Mouse (Mus musculus) neural tube, embryonic 12.5 days (tissue): ENCODE measurements at regions not wholly inside any gene's neighbourhood (a gene's known extent, or its start where the extent isn't known, plus 50 kb on each side); places are given as distances from the start of the nearest gene placed in this dataset.

ENCODE experiments used
- ATAC-seq: fragments of 200-750 bp; cut with Nextera tagmentation; 2 replicates; pipeline ENCODE4 v1.8.0; 2017; ENCODE audit warnings: low read depth, mild to moderate bottlenecking, moderate TSS enrichment, moderate library complexity; ENCODE audit not compliant: low FRiP score
- H3K27ac ChIP-seq: fragments of 300-500 bp; sonication (generic); 2 replicates; pipeline ENCODE4 v1.5.1; 2016
- H3K27me3 ChIP-seq: fragments of 300-500 bp; sonication (generic); replicated peaks from 2 replicates; pipeline ENCODE4 v1.6.1; 2016; ENCODE audit warnings: mild to moderate bottlenecking
- H3K36me3 ChIP-seq: fragments of 300-500 bp; sonication (generic); 2 replicates; pipeline ENCODE4 v1.6.1; 2016; ENCODE audit warnings: mild to moderate bottlenecking
- H3K4me1 ChIP-seq: fragments of 300-500 bp; sonication (generic); 2 replicates; pipeline ENCODE4 v1.6.1; 2016
- H3K4me2 ChIP-seq: fragments of 300-500 bp; sonication (generic); replicated peaks from 2 replicates; pipeline ENCODE4 v1.6.1; 2016; ENCODE audit warnings: mild to moderate bottlenecking
- H3K4me3 ChIP-seq: fragments of 300-500 bp; sonication (generic); 2 replicates; pipeline ENCODE4 v1.5.1; 2016
- H3K9ac ChIP-seq: fragments of 300-500 bp; sonication (generic); 2 replicates; pipeline ENCODE4 v1.6.1; 2016; ENCODE audit warnings: mild to moderate bottlenecking
- H3K9me3 ChIP-seq: fragments of 300-500 bp; sonication (generic); 2 replicates; pipeline ENCODE4 v1.6.1; 2016; ENCODE audit warnings: mild to moderate bottlenecking
- WGBS: fragments of 180-500 bp; shearing (Covaris S2); methylation state at CpG from one replicate; pipeline ENCODE4 v1.1.7; 2016; 5-methylcytosine and 5-hydroxymethylcytosine counted together

GRCm38 (mm10) chr10:67339371-67339929 lies 54.3 kb upstream of the Nrbf2 start:
- 73% methylated on average over 10 of the region's 10 CpGs for WGBS
- Histone ChIP-seq H3K4me1 (no peaks in the 10 kb centered on the region), H3K36me3 (no peaks in the 10 kb centered on the region), H3K4me2 (no peak overlapping the region), H3K4me3 (no peak overlapping the region), H3K9me3 (no peaks in the 10 kb centered on the region), H3K9ac (no peak overlapping the region), H3K27me3 (no peaks in the 10 kb centered on the region), H3K27ac (no peak overlapping the region)
- no peak for ATAC-seq

GRCm38 (mm10) chr10:67344722-67345121 lies 59.6 kb upstream of the Nrbf2 start:
- no peak overlapping the region for H3K4me3 ChIP-seq
- H3K4me2 ChIP-seq, result no peak overlapping the region
- H3K9ac ChIP-seq, result no peak overlapping the region
- no peaks in the 10 kb centered on the region for H3K9me3 ChIP-seq
- no peaks in the 10 kb centered on the region for H3K36me3 ChIP-seq
- 84% methylated on average over 4 of the region's 4 CpGs for WGBS
- no peaks in the 10 kb centered on the region for H3K4me1 ChIP-seq
- no peak overlapping the region for H3K27ac ChIP-seq
- no peaks in the 10 kb centered on the region for H3K27me3 ChIP-seq
- ATAC-seq, result no peak

GRCm38 (mm10) chr10:67350956-67351355 lies 65.9 kb upstream of the Nrbf2 start:
- Histone ChIP-seq H3K9me3 (no peaks in the 10 kb centered on the region), H3K27me3 (no peaks in the 10 kb centered on the region), H3K4me2 (no peak overlapping the region), H3K36me3 (no peaks in the 10 kb centered on the region), H3K4me1 (no peaks in the 10 kb centered on the region), H3K27ac (no peak overlapping the region), H3K9ac (no peak overlapping the region), H3K4me3 (no peak overlapping the region)
- WGBS, result 52% methylated on average over 2 of the region's 2 CpGs
- no peak for ATAC-seq

GRCm38 (mm10) chr10:67360793-67361192 lies 75.7 kb upstream of the Nrbf2 start:
- Histone ChIP-seq H3K4me3 (no peak overlapping the region), H3K36me3 (no peaks in the 10 kb centered on the region), H3K4me2 (no peak overlapping the region), H3K4me1 (no peaks in the 10 kb centered on the region), H3K27me3 (no peaks in the 10 kb centered on the region), H3K27ac (no peak overlapping the region), H3K9me3 (no peaks in the 10 kb centered on the region), H3K9ac (no peak overlapping the region)
- WGBS, result 80% methylated on average over 8 of the region's 8 CpGs
- ATAC-seq, result no peak

- no peaks in the 10 kb centered on the region for H3K9me3 ChIP-seq
- H3K4me2 ChIP-seq, result no peak overlapping the region
- WGBS, result 90% methylated on average over 4 of the region's 4 CpGs
- no peak overlapping the region for H3K27ac ChIP-seq
- H3K4me3 ChIP-seq, result no peak overlapping the region
- H3K36me3 ChIP-seq, result no peaks in the 10 kb centered on the region
- ATAC-seq, result no peak
- no peaks in the 10 kb centered on the region for H3K4me1 ChIP-seq
- no peak overlapping the region for H3K9ac ChIP-seq
- no peaks in the 10 kb centered on the region for H3K27me3 ChIP-seq
These were observed 76.2 kb upstream of the Nrbf2 start for GRCm38 (mm10) chr10:67361281-67361680.

GRCm38 (mm10) chr10:67364595-67364994 lies 79.5 kb upstream of the Nrbf2 start:
- Histone ChIP-seq H3K27ac (no peak overlapping the region), H3K9ac (no peak overlapping the region), H3K36me3 (no peaks in the 10 kb centered on the region), H3K4me1 (no peaks in the 10 kb centered on the region), H3K4me3 (no peak overlapping the region), H3K9me3 (no peaks in the 10 kb centered on the region), H3K4me2 (no peak overlapping the region), H3K27me3 (no peaks in the 10 kb centered on the region)
- no peak for ATAC-seq
- WGBS, result 95% methylated on average over 3 of the region's 3 CpGs

- 84% methylated on average over 7 of the region's 7 CpGs for whole genome bisulfite sequencing
These were observed 80.1 kb upstream of the Nrbf2 start for GRCm38 (mm10) chr10:67365158-67365557.

GRCm38 (mm10) chr10:67372569-67373161 lies 87.6 kb upstream of the Nrbf2 start:
- no peak for ATAC-seq
- no peak overlapping the region for H3K4me3 ChIP-seq
- no peaks in the 10 kb centered on the region for H3K4me1 ChIP-seq
- H3K27ac ChIP-seq, result no peak overlapping the region
- H3K4me2 ChIP-seq, result peak overlapping the region; percentile 16; the same call in 1 of the 2 replicates
- no peaks in the 10 kb centered on the region for H3K36me3 ChIP-seq
- no peaks in the 10 kb centered on the region for H3K27me3 ChIP-seq
- H3K9me3 ChIP-seq, result no peaks in the 10 kb centered on the region
- WGBS, result 33% methylated on average over 13 of the region's 13 CpGs
- no peak overlapping the region for H3K9ac ChIP-seq

More at GRCm38 (mm10) chr10:67365158-67365557, 80.1 kb upstream of the Nrbf2 start:
- ATAC-seq, result no peak
- no peak overlapping the region for H3K9ac ChIP-seq
- H3K27ac ChIP-seq, result no peak overlapping the region
- H3K9me3 ChIP-seq, result no peaks in the 10 kb centered on the region
- no peak overlapping the region for H3K4me2 ChIP-seq
- no peaks in the 10 kb centered on the region for H3K4me1 ChIP-seq
- H3K27me3 ChIP-seq, result no peaks in the 10 kb centered on the region
- H3K4me3 ChIP-seq, result no peak overlapping the region
- no peaks in the 10 kb centered on the region for H3K36me3 ChIP-seq

- Histone ChIP-seq H3K4me1 (no peaks in the 10 kb centered on the region), H3K36me3 (no peaks in the 10 kb centered on the region), H3K9me3 (no peaks in the 10 kb centered on the region), H3K27ac (no peak overlapping the region), H3K4me3 (no peak overlapping the region), H3K9ac (no peak overlapping the region), H3K27me3 (no peaks in the 10 kb centered on the region), H3K4me2 (no peak overlapping the region)
- 95% methylated on average over 5 of the region's 5 CpGs for WGBS
- no peak for ATAC-seq
These were observed 91.5 kb upstream of the Nrbf2 start for GRCm38 (mm10) chr10:67376638-67377037.

GRCm38 (mm10) chr10:67377643-67378223 lies 92.6 kb upstream of the Nrbf2 start:
- Histone ChIP-seq H3K4me3 (no peak overlapping the region), H3K9ac (no peak overlapping the region), H3K36me3 (no peaks in the 10 kb centered on the region), H3K4me2 (0 out of 2 replicates have a peak overlapping the region, but pooled peaks have one; percentile 16), H3K9me3 (no peaks in the 10 kb centered on the region), H3K4me1 (no peaks in the 10 kb centered on the region), H3K27ac (no peak overlapping the region), H3K27me3 (no peaks in the 10 kb centered on the region)
- ATAC-seq, result no peak
- WGBS, result 58% methylated on average over 17 of the region's 17 CpGs

GRCm38 (mm10) chr10:67380174-67380573 lies 95.1 kb upstream of the Nrbf2 start:
- ATAC-seq, result no peak
- 89% methylated on average over 5 of the region's 5 CpGs for WGBS
- no peak overlapping the region for H3K4me3 ChIP-seq

GRCm38 (mm10) chr10:67383352-67383751 lies 98.2 kb upstream of the Nrbf2 start:
- Histone ChIP-seq H3K4me3 (no peak overlapping the region), H3K4me1 (no peaks in the 10 kb centered on the region), H3K9ac (no peak overlapping the region), H3K27me3 (no peaks in the 10 kb centered on the region), H3K9me3 (no peaks in the 10 kb centered on the region), H3K36me3 (no peaks in the 10 kb centered on the region), H3K27ac (no peak overlapping the region), H3K4me2 (no peak overlapping the region)
- no peak for ATAC-seq
- WGBS, result 92% methylated on average over 4 of the region's 4 CpGs

More at GRCm38 (mm10) chr10:67380174-67380573, 95.1 kb upstream of the Nrbf2 start:
- H3K4me1 ChIP-seq, result no peaks in the 10 kb centered on the region
- H3K27ac ChIP-seq, result no peak overlapping the region
- H3K9ac ChIP-seq, result no peak overlapping the region
- no peaks in the 10 kb centered on the region for H3K27me3 ChIP-seq
- no peak overlapping the region for H3K4me2 ChIP-seq
- no peaks in the 10 kb centered on the region for H3K9me3 ChIP-seq
- H3K36me3 ChIP-seq, result no peaks in the 10 kb centered on the region
